Mouse (Mus musculus) hindbrain, postnatal 0 days (tissue): ENCODE results near the gene Usp7. TPM values are rescaled to one million over a fixed set of nuclear protein-coding genes. Genes with fewer than 3 reads are reported as not detected.

ENCODE experiments used
- ATAC-seq: fragments of 200-750 bp; cut with Nextera tagmentation; 2 replicates; pipeline ENCODE4 v1.8.0; 2017; ENCODE audit warnings: mild to moderate bottlenecking, moderate TSS enrichment, moderate library complexity
- DNase-seq: peaks from one replicate; pipeline ENCODE4 v3.0.0-alpha.2; 2015; ENCODE audit warnings: low spot score
- H3K27ac ChIP-seq: fragments of 300-500 bp; sonication (generic); 2 replicates; pipeline ENCODE4 v1.5.1; 2014; ENCODE audit warnings: mild to moderate bottlenecking
- H3K27me3 ChIP-seq: fragments of 300-500 bp; sonication (generic); 2 replicates; pipeline ENCODE4 v1.6.1; 2014; ENCODE audit warnings: low read length, mixed read lengths; ENCODE audit not compliant: insufficient read depth
- H3K36me3 ChIP-seq: fragments of 300-500 bp; sonication (generic); 2 replicates; pipeline ENCODE4 v1.6.1; 2014; ENCODE audit warnings: low read length, mixed read lengths; ENCODE audit not compliant: insufficient read depth
- H3K4me1 ChIP-seq: fragments of 300-500 bp; sonication (generic); 2 replicates; pipeline ENCODE4 v1.6.1; 2014; ENCODE audit warnings: antibody characterized with exemption, low read length, mixed read lengths; ENCODE audit not compliant: insufficient read depth
- H3K4me2 ChIP-seq: fragments of 300-500 bp; sonication (generic); 2 replicates; pipeline ENCODE4 v1.6.1; 2014; ENCODE audit warnings: low read depth, mild to moderate bottlenecking, low read length, moderate library complexity, mixed read lengths
- H3K4me3 ChIP-seq: fragments of 300-500 bp; sonication (generic); 2 replicates; pipeline ENCODE4 v1.5.1; 2014; ENCODE audit warnings: low read length
- H3K9ac ChIP-seq: fragments of 300-500 bp; sonication (generic); replicated peaks from 2 replicates; pipeline ENCODE4 v1.6.1; 2014; ENCODE audit warnings: mild to moderate bottlenecking, low read length, moderate library complexity, mixed read lengths
- H3K9me3 ChIP-seq: fragments of 300-500 bp; sonication (generic); 2 replicates; pipeline ENCODE4 v1.6.1; 2016; ENCODE audit warnings: low read length, mixed read lengths
- CTCF ChIP-seq: IDR thresholded peaks from 2 replicates; pipeline ENCODE4 v1.5.1; 2016; ENCODE audit warnings: antibody characterized with exemption, control low read depth, low read depth
- WGBS: fragments of 180-500 bp; shearing (Covaris S2); extraction: QIAGEN DNeasy Blood & Tissue Kit; methylation state at CpG from one replicate; pipeline ENCODE4 v1.1.7; 2014; 5-methylcytosine and 5-hydroxymethylcytosine counted together
- polyA plus RNA-seq: library from polyadenylated mRNA; unstranded; fragments of >200 nt; fragmentation: Nextera tagmentation; extraction: Ambion mirVana; gene quantifications from 2 replicates; pipeline ENCODE4 v1.2.1, GENCODE M21; 2015
- total RNA-seq: library from RNA; depleted of rRNA; stranded (reverse); fragments of >200 nt; gene quantifications from 2 replicates; pipeline ENCODE4 v1.2.3, GENCODE M21; 2014; rRNA removed

The Usp7 gene
- 69.8 and 83.7 TPM in 2 replicates for total RNA-seq
- 17.5 and 18.9 TPM in 2 replicates for polyA plus RNA-seq

DNA sequence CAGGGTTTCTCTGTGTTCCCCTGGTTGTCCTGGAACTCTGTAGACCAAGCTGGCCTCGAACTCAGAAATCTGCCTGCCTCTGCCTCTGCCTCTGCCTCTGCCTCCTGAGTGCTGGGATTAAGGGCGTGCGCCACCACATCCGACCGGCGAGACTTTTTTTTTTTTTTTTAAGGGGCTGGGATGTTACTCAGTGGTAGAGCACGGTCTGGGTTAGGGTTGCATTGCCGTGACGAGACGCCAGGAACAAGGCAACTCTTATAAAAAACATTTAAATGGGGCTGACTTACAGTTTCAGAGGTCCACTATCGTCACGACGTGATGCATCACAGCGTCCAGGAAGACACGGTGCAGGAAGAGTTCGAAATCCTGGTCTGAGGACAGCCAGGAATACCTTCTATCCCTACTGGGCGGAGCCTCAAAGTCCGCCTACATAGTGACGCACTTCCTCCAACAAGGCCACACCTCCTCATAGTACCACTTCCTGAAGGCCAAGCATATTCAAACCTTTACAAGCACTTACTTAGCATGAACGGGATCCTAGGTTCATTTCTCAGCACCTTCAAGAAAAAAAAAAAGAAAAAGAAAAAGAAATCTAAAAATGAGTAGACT, at the start of gene Usp7:
Gene Usp7, minus strand, starts transcription at position 360 of the 609 bp plus-strand sequence.
- no peak within 1 kb of the TSS for H3K4me2 ChIP-seq
- no peak within 1 kb of the TSS for H3K4me3 ChIP-seq
- TF ChIP-seq CTCF = no peak
- ATAC-seq = no peak
- 94% methylated on average over 20 of the region's 20 CpGs for WGBS
- H3K27me3 ChIP-seq = no peaks in the 10 kb centered on the region
- no peak within 1 kb of the TSS for H3K27ac ChIP-seq
- no peak for DNase-seq
- H3K36me3 ChIP-seq = no peaks in the 10 kb centered on the region
- no peaks in the 10 kb centered on the region for H3K4me1 ChIP-seq
- H3K9me3 ChIP-seq = no peaks in the 10 kb centered on the region
- no peak within 1 kb of the TSS for H3K9ac ChIP-seq

DNA sequence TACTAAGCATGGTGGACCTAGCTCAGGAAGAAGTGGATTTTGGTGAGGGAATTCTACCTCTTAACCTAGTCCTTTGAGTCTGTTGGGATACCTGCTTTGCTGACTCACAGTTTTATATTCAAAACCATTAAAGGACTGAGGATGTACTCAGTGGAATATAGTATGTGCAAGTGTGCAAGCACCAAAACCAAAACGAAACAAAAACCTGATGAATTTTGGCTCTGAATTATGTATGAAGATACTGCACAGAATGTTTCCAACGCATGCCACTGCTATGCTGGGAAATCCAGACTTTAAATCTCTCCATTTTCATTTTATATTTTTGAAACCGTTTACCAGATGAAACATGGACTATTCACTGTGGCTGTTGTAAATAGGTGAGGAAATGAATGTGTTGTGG, 48.4 kb upstream of the Usp7 start:
- H3K27ac ChIP-seq = no peak overlapping the region
- ATAC-seq = no peak
- WGBS = 83% methylated on average over 3 of the region's 3 CpGs
- H3K36me3 ChIP-seq = peaks cover 13% of the 10 kb centered on the region
- H3K4me3 ChIP-seq = no peak overlapping the region
- no peak for TF ChIP-seq CTCF
- no peaks in the 10 kb centered on the region for H3K27me3 ChIP-seq
- no peak overlapping the region for H3K4me2 ChIP-seq
- H3K4me1 ChIP-seq = no peaks in the 10 kb centered on the region
- no peak overlapping the region for H3K9ac ChIP-seq
- no peak for DNase-seq
- no peaks in the 10 kb centered on the region for H3K9me3 ChIP-seq

DNA sequence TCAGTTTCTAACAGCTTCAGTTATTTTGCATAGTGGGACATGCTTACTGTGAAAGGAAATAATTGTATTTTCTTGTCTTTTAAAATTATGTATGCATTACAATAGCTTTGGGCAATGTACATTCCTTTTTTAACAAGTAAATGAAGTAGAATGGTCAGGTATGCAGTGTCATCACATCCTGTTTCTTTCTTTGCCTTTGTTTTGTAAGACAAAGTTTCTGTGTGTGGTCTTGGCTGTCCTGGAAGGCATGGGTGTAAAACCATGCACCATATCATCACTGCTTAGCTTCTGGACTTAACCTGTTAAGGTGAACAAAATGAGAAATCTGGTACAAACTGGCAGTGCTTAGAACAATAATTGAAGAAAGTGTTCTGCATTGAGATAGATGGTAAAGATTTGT, 46.8 kb upstream of the Usp7 start:
- no peak for TF ChIP-seq CTCF
- peaks cover 12% of the 10 kb centered on the region for H3K36me3 ChIP-seq
- no peak for ATAC-seq

DNA sequence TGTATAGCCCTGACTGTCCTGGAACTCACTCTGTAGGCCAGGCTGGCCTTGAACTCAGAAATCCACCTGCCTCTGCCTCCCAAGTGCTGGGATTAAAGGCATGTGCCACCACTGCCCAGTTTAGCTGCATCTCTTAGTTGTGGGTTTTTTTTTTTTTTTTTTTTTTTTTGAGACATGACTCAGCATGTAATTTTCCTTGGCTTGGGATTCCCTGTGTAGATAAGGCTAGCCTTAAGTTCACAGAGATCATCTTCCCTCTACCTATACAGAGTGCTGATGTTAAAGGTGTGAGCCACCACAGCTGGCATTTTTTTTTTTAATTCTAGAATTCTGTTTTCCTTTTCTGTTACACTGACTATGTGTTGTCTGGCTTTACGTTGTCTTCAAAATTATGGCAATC, 45.5 kb upstream of the Usp7 start:
- H3K4me1 ChIP-seq = peaks cover 7% of the 10 kb centered on the region; the same call in 1 of the 2 replicates
- H3K27me3 ChIP-seq = no peaks in the 10 kb centered on the region
- H3K9me3 ChIP-seq = no peaks in the 10 kb centered on the region
- H3K36me3 ChIP-seq = peaks cover 6% of the 10 kb centered on the region; the same call in 1 of the 2 replicates
- no peak for ATAC-seq
- no peak overlapping the region for H3K27ac ChIP-seq
- H3K4me2 ChIP-seq = no peak overlapping the region
- no peak for TF ChIP-seq CTCF
- H3K9ac ChIP-seq = no peak overlapping the region
- 87% methylated on average over 1 of the region's 1 CpGs for WGBS
- no peak overlapping the region for H3K4me3 ChIP-seq
- no peak for DNase-seq

More for the DNA sequence above, 46.8 kb upstream of the Usp7 start:
- Histone ChIP-seq H3K27me3 (no peaks in the 10 kb centered on the region), H3K9ac (no peak overlapping the region), H3K4me1 (peaks cover 1% of the 10 kb centered on the region; the same call in 1 of the 2 replicates), H3K9me3 (no peaks in the 10 kb centered on the region), H3K4me3 (no peak overlapping the region), H3K4me2 (no peak overlapping the region), H3K27ac (no peak overlapping the region)
- no peak for DNase-seq

DNA sequence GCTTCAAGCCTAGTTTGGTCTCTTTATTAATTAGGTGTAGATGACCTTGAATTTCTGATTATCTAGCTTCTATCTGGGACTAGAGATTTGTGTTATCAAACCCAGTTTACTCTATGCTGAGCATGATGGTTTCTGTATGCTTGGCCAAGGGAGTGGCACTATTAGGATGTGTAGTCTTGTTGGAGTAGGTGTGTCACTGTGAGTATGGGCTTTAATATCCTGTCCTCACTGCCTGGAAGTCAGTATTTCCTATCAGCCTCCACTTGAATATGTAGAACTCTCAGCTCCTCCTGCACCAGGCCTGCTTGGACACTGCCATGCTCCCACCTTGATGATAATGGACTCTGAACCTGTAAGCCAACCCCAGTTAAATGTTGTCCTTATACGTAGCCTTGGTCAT, 44.8 kb upstream of the Usp7 start:
- Histone ChIP-seq H3K36me3 (peaks cover 6% of the 10 kb centered on the region; the same call in 1 of the 2 replicates), H3K9ac (no peak overlapping the region), H3K9me3 (no peaks in the 10 kb centered on the region), H3K27ac (no peak overlapping the region), H3K4me1 (peaks cover 7% of the 10 kb centered on the region), H3K4me2 (no peak overlapping the region), H3K27me3 (no peaks in the 10 kb centered on the region), H3K4me3 (no peak overlapping the region)
- no peak for TF ChIP-seq CTCF
- whole genome bisulfite sequencing = 93% methylated on average over 1 of the region's 1 CpGs
- DNase-seq = no peak
- ATAC-seq = no peak

DNA sequence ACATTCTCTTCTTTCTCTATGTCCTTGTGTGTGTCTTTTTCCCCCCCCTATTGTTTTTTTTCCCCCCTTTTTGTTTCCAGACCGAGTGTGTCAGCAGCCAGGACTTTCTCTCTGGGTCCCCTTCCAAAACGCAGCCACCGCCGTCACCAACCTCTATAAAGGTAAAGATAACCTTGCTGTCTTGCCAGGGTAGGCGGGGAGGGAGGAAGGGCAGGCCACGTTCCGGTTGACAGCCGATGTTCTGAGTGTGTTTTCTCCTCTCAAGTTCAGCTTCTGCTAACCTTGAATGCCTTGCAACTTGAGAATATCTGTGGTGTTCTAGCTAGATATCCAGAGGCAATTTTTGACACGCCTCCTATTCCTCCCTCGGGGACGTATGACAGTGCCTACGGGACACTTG, 39.1 kb upstream of the Usp7 start:
- under 1% methylated on average over 12 of the region's 12 CpGs for WGBS
- no peak for ATAC-seq
- no peaks in the 10 kb centered on the region for H3K27me3 ChIP-seq
- DNase-seq = no peak
- H3K4me1 ChIP-seq = peaks cover 7% of the 10 kb centered on the region
- H3K9ac ChIP-seq = peak overlapping the region; percentile 100
- no peak for TF ChIP-seq CTCF
- 0 out of 2 replicates have a peak, but pooled peaks cover 3% of the 10 kb centered on the region for H3K36me3 ChIP-seq
- H3K4me2 ChIP-seq = peak overlapping the region; percentile 88
- H3K9me3 ChIP-seq = no peaks in the 10 kb centered on the region
- H3K4me3 ChIP-seq = peak overlapping the region; percentile 100
- peak overlapping the region; percentile 98 for H3K27ac ChIP-seq

DNA sequence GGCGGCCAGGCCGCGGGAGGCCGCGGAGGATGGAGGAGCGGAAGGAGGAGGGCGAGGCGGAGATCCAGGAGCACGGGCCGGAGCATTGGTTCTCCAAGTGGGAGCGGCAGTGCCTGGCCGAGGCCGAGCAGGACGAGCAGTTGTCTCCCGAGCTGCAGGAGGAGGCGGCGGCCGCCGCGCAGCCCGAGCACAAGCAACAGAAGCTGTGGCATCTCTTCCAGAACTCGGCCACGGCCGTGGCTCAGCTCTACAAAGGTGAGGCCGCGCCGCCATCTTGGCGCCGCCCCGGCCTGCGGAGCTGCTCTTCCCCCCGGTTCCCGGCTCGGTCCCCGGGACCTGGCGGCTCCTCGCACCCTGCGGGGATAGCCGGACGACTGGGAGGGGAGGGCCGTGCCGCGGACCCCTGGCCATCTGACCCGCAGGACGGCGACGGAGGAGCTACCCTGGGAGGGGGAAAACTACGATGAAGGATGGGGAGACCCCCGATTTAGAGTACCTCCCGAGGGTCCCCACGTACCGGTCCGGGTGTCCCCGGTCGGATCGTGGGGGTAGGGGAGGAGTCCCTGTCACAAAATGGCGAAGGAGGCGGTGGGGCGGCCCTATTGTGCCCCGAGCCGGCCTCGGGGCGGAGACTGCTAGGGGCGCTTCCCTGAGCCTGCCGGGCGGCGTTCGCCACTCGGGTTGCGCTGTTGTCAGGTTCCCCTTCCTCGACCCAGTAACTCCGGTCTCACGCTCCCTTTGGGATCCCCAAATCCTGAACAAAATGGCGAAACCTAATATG, 38.5 kb upstream of the Usp7 start:
- H3K9me3 ChIP-seq = no peaks in the 10 kb centered on the region
- peaks cover 7% of the 10 kb centered on the region for H3K4me1 ChIP-seq
- DNase-seq (peak; percentile 67), ATAC-seq (0 out of 2 replicates have a peak, but pooled peaks have one; percentile 0)
- peak overlapping the region; percentile 88 for H3K4me2 ChIP-seq
- H3K36me3 ChIP-seq = 0 out of 2 replicates have a peak, but pooled peaks cover 3% of the 10 kb centered on the region
- H3K27ac ChIP-seq = peak overlapping the region; percentile 98
- H3K9ac ChIP-seq = peak overlapping the region; percentile 100
- WGBS = under 1% methylated on average over 71 of the region's 74 CpGs
- no peaks in the 10 kb centered on the region for H3K27me3 ChIP-seq
- peak overlapping the region; percentile 100 for H3K4me3 ChIP-seq
- TF ChIP-seq CTCF = no peak
